Mouse (Mus musculus) layer of hippocampus, adult 8-10 months (tissue): ENCODE results near the gene Aup1. TPM values are rescaled to one million over a fixed set of nuclear protein-coding genes. Genes with fewer than 3 reads are reported as not detected.

Experiments
- DNase-seq, 2 experiments: peaks; one replicate each; pipeline ENCODE4 v3.0.0; 2022; ENCODE audit warnings: low spot score in 2 of 2
- microRNA-seq, 2 experiments: library from miRNA; unstranded; fragments of <30 nt; microRNA quantifications; one replicate each; pipeline ENCODE4 v1.2.0; 2022
- total RNA-seq, 4 experiments: library from RNA; stranded (reverse); gene quantifications; 2 replicates each; pipeline ENCODE4 v1.2.4; 2022

Gene Aup1
- total RNA-seq, 4 experiments from 2014 or later = 123 to 153 (median 136) TPM

DNA sequence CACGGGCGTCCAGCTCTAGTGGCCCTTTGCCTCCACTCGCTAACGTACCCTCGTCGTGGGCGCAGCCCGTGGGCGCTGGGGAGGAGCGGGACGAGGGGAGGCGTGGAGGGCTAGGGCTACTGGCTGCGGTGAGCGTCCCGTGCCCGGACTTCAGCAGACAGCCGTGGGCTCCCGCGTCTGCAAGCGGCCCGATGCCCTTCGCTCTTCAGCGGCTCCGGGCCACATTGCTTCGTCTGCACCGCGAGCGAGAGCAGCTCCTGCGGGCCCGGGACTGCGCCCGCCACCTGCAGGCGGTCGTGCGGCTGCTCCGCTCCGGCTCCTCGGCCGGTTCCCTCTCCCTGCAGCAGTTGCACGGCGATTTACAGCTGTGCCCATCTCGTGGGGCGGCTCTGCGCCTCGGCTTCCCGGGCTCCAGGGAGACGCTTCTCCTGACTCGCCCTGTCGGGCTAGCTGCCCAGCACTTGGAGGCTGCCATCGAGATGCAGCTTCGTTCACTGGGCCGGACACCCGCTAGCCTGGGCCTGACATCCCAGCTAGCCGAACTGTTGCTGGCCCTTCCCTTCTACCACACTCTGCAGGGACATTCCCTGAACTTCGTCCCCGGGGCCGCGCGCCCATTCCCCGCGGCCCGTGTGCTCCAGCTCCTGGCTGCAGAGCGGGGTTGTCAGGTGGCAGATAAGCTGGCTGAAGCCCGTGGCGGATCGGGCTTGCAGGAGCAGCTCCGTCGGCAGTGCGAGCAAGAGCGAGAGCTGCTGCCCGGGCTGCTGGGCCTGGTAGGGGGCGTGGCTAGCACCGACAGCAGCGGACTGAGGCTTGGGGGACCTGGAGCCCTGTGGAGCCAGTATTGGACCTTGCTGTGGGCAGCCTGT is 47.6 kb downstream of the Aup1 start:
- DNase-seq = peak in 1 of 2 experiments; percentile 59

DNA sequence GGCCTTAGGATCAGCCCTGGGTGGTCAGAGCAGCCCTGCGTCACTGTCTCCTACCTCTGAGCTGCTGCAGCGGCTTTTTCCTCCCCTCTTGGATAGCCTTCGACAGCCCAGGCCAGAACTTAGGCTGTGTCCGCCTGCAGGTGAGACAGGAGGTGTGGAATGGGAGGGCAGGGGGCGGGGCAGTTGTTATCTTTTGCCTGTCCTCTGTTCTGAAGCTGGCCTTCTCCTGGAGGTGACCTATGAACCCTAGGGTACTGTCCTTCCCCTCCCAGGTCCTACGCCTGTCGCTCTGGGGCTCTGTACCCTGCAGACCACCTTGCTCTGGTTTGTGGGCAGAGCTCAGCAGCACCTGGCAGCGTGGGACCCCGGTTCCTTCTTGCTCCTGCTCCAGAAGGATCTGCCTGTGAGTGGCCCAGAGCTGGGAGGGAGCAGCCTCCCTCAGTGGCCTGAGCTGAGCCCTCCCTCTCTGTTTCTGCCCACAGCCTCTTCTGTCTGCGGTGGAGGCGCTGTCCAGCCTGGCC is 48.9 kb downstream of the Aup1 start:
- no peak for DNase-seq

DNA sequence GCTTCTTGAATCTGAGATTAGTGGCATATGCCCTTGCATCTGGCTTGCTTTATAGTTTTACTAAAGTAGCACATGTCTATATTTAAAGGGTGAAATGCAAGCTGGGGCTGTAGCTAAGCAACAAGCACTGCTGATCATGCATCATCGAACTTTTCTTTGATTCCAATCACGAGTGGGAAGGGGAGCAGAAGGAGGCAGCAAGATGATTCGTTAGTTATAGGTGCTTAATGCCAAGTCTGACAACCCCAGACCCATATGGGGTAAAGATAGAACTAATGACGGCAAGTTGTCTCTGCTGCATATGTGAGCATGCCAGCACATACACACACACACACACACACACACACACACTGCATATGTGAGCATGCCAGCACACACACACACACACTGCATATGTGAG is 49.8 kb downstream of the Aup1 start:
- peak; percentile 44 to 65 for DNase-seq

Small RNAs within 50 kb of the gene (microRNA-seq; reads per million reads assigned to microRNA genes)
- gene Mir3470a = 0 reads per million in 2 experiments
- 0.25 to 0.64 reads per million in 2 experiments for gene Mir7040

Other genes starting within 250 kb of the Aup1 start
- gene Sema4f, start 114.8 kb upstream of the Aup1 start, total RNA-seq = 10 to 100 TPM; 33.5 to 44.9 (median 40.1) TPM
- gene M1ap, start 107.6 kb upstream of the Aup1 start, total RNA-seq = under 1 TPM in 2 of 4 experiments, not detected in 2; 0.18 to 0.23 TPM
- 1 to 10 TPM; 3.3 to 7.4 (median 5.0) TPM for gene Dok1, start 21.1 kb upstream of the Aup1 start, total RNA-seq
- gene Loxl3, start 20.3 kb upstream of the Aup1 start, total RNA-seq = 1 to 10 TPM; 2.5 to 4.7 (median 3.2) TPM
- 10 to 100 TPM; 50.0 to 60.6 (median 51.8) TPM for gene Htra2, start 752 bp downstream of the Aup1 start, total RNA-seq
- 1 to 10 TPM in 3 of 4 experiments, under 1 TPM in 1; 0.41 to 2.1 (median 1.5) TPM for gene Dqx1, start 3.3 kb downstream of the Aup1 start, total RNA-seq
- not detected for gene Tlx2, start 15.8 kb downstream of the Aup1 start, total RNA-seq
- 10 to 100 TPM; 32.0 to 37.0 (median 34.0) TPM for gene Pcgf1, start 23.3 kb downstream of the Aup1 start, total RNA-seq
- gene Lbx2, start 31.8 kb downstream of the Aup1 start, total RNA-seq = 1 to 10 TPM in 1 of 4 experiments, under 1 TPM in 2, not detected in 1; 0.54 to 1.5 (median 0.68) TPM
- 10 to 100 TPM in 1 of 4 experiments, 1 to 10 TPM in 3; 6.6 to 13.8 (median 8.9) TPM for gene Ccdc142, start 47.1 kb downstream of the Aup1 start, total RNA-seq
- gene Gm42688, start 47.1 kb downstream of the Aup1 start, total RNA-seq = 1 to 10 TPM; 7.5 to 9.1 (median 8.5) TPM
- 10 to 100 TPM; 52.2 to 63.0 (median 61.9) TPM for gene Mrpl53, start 54.5 kb downstream of the Aup1 start, total RNA-seq
- 10 to 100 TPM; 23.7 to 30.1 (median 28.2) TPM for gene Mogs, start 61.0 kb downstream of the Aup1 start, total RNA-seq
- 10 to 100 TPM; 47.2 to 57.7 (median 52.1) TPM for gene Wbp1, start 67.0 kb downstream of the Aup1 start, total RNA-seq
- 10 to 100 TPM; 20.6 to 29.8 (median 26.7) TPM for gene Ino80b, start 70.9 kb downstream of the Aup1 start, total RNA-seq
- 10 to 100 TPM; 75.6 to 85.0 (median 80.3) TPM for gene Rtkn, start 80.9 kb downstream of the Aup1 start, total RNA-seq
- gene Wdr54, start 101.9 kb downstream of the Aup1 start, total RNA-seq = 10 to 100 TPM; 23.4 to 27.5 (median 26.9) TPM
- 10 to 100 TPM; 21.2 to 23.8 (median 22.7) TPM for gene 1700003E16Rik, start 101.9 kb downstream of the Aup1 start, total RNA-seq
- gene Dctn1, start 111.4 kb downstream of the Aup1 start, total RNA-seq = 100 to 1,000 TPM; 363 to 385 (median 379) TPM
- 1 to 10 TPM in 2 of 4 experiments, under 1 TPM in 2; 0.21 to 1.5 (median 0.78) TPM for gene Slc4a5, start 165.3 kb downstream of the Aup1 start, total RNA-seq